Mouse (Mus musculus) intestine, embryonic 14.5 days (tissue): Measurements from ENCODE around the gene Lnx1. TPM values are rescaled to one million over a fixed set of nuclear protein-coding genes. Genes with fewer than 3 reads are reported as not detected.
A peak's percentile ranks its signal among the peaks of the same experiment; 100 is the strongest.

ENCODE experiments used
- ATAC-seq: fragments of 200-750 bp; cut with Nextera tagmentation; replicated peaks from 2 replicates; pipeline ENCODE4 v1.8.0; 2017; ENCODE audit warnings: low read depth, moderate number of reproducible peaks, moderate TSS enrichment, moderate library complexity; ENCODE audit not compliant: low FRiP score, low TSS enrichment
- DNase-seq: peaks from one replicate; pipeline ENCODE4 v3.0.0-alpha.2; 2018; ENCODE audit warnings: low spot score
- H3K27ac ChIP-seq: fragments of 300-500 bp; sonication (generic); 2 replicates; pipeline ENCODE4 v1.5.1; 2014; ENCODE audit warnings: low read depth, mild to moderate bottlenecking, control low read depth
- H3K27me3 ChIP-seq: fragments of 300-500 bp; sonication (generic); replicated peaks from 2 replicates; pipeline ENCODE4 v1.6.1; 2014; ENCODE audit warnings: low read length, control low read depth; ENCODE audit not compliant: control insufficient read depth, insufficient read depth
- H3K36me3 ChIP-seq: fragments of 300-500 bp; sonication (generic); 2 replicates; pipeline ENCODE4 v1.6.1; 2014; ENCODE audit warnings: low read length, control low read depth; ENCODE audit not compliant: control insufficient read depth, insufficient read depth
- H3K4me1 ChIP-seq: fragments of 300-500 bp; sonication (generic); replicated peaks from 2 replicates; pipeline ENCODE4 v1.6.1; 2014; ENCODE audit warnings: low read length, control low read depth, mixed read lengths; ENCODE audit not compliant: control insufficient read depth, insufficient read depth
- H3K4me2 ChIP-seq: fragments of 300-500 bp; sonication (generic); 2 replicates; pipeline ENCODE4 v1.6.1; 2014; ENCODE audit warnings: low read length
- H3K4me3 ChIP-seq: fragments of 300-500 bp; sonication (generic); 2 replicates; pipeline ENCODE4 v1.5.1; 2014; ENCODE audit warnings: low read depth, low read length, control low read depth, mixed read lengths
- H3K9ac ChIP-seq: fragments of 300-500 bp; sonication (generic); 2 replicates; pipeline ENCODE4 v1.6.1; 2014; ENCODE audit warnings: mild to moderate bottlenecking, low read length
- H3K9me3 ChIP-seq: fragments of 300-500 bp; sonication (generic); 2 replicates; pipeline ENCODE4 v1.6.1; 2016; ENCODE audit warnings: low read length, control low read depth; ENCODE audit not compliant: control insufficient read depth
- WGBS: fragments of 180-500 bp; shearing (Covaris S2); extraction: QIAGEN DNeasy Blood & Tissue Kit; methylation state at CpG from one replicate; pipeline ENCODE4 v1.1.7; 2014; 5-methylcytosine and 5-hydroxymethylcytosine counted together
- polyA plus RNA-seq: library from polyadenylated mRNA; unstranded; fragments of >200 nt; fragmentation: Nextera tagmentation; extraction: Ambion mirVana; gene quantifications from 2 replicates; pipeline ENCODE4 v1.2.1, GENCODE M21; 2014

Gene Lnx1
- polyA plus RNA-seq, 1 experiment from 2014 or later: 5.2 TPM

DNA sequence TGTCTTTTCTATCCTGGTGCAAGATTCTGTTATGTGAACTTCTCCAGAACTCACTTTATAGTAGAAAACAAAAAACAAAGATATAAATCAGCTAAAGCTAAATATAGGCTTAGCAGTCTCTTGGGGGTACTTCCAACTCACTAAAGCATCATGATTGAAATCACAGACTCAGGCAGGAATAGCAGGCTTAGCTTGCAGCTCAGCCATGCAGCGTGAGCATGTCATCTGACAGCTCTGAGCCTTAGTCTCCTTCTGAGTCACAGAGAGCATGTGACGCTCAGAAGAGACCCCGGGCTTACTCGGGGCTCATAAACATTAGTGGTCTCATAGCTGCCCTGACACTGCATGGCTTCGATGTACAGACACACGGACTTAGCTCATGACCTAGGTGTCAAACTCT, 100.7 kb downstream of the Lnx1 start:
- Histone ChIP-seq H3K4me1 (no peaks in the 10 kb centered on the region; the same call in 1 of the 2 replicates), H3K9ac (no peak overlapping the region), H3K27me3 (no peaks in the 10 kb centered on the region), H3K4me2 (no peak overlapping the region), H3K36me3 (peaks cover 24% of the 10 kb centered on the region), H3K9me3 (no peaks in the 10 kb centered on the region), H3K4me3 (no peak overlapping the region), H3K27ac (no peak overlapping the region)
- DNase-seq (peak; percentile 38), ATAC-seq (no peak)
- WGBS: 72% methylated on average over 6 of the region's 6 CpGs

GRCm38 (mm10) chr5:74601171-74601570, 101.5 kb downstream of the Lnx1 start:
- Histone ChIP-seq H3K4me2 (no peak overlapping the region), H3K27me3 (no peaks in the 10 kb centered on the region), H3K9ac (no peak overlapping the region), H3K9me3 (no peaks in the 10 kb centered on the region), H3K4me3 (no peak overlapping the region), H3K36me3 (peaks cover 31% of the 10 kb centered on the region), H3K4me1 (no peaks in the 10 kb centered on the region; the same call in 1 of the 2 replicates), H3K27ac (no peak overlapping the region)
- 57% methylated on average over 3 of the region's 3 CpGs for WGBS
- ATAC-seq (no peak), DNase-seq (peak; percentile 42)

DNA sequence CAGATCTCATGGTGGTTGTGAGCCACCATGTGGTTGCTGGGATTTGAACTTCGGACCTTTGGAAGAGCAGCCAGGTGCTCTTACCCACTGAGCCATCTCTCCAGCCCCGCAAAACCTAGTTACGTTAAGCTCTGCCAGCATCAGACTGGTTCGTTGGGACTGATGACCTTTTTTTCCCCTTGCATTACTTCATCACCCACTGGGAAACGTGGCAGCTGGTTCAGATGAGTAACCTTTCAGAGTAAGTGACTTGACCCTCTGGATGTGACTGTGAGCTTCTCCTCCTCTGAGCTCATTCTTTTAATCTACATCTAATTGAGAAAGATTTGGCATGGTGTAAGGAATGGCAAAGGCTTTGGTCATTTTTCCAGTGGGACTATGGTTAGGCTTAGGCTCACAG, 102.7 kb downstream of the Lnx1 start:
- Histone ChIP-seq H3K4me1 (no peaks in the 10 kb centered on the region; the same call in 1 of the 2 replicates), H3K4me2 (no peak overlapping the region), H3K4me3 (no peak overlapping the region), H3K27me3 (no peaks in the 10 kb centered on the region), H3K27ac (no peak overlapping the region), H3K9ac (no peak overlapping the region), H3K36me3 (peaks cover 43% of the 10 kb centered on the region), H3K9me3 (no peaks in the 10 kb centered on the region)
- ATAC-seq: no peak
- DNase-seq: peak; percentile 40
- 74% methylated on average over 5 of the region's 5 CpGs for WGBS

- Histone ChIP-seq H3K4me3 (no peak overlapping the region), H3K4me2 (no peak overlapping the region), H3K4me1 (no peaks in the 10 kb centered on the region), H3K9me3 (no peaks in the 10 kb centered on the region), H3K27ac (no peak overlapping the region), H3K36me3 (peaks cover 94% of the 10 kb centered on the region), H3K9ac (no peak overlapping the region), H3K27me3 (no peaks in the 10 kb centered on the region)
- no peak for DNase-seq
- ATAC-seq: no peak
- 77% methylated on average over 8 of the region's 8 CpGs for WGBS
Measured at GRCm38 (mm10) chr5:74593147-74593546, 109.6 kb downstream of the Lnx1 start.

DNA sequence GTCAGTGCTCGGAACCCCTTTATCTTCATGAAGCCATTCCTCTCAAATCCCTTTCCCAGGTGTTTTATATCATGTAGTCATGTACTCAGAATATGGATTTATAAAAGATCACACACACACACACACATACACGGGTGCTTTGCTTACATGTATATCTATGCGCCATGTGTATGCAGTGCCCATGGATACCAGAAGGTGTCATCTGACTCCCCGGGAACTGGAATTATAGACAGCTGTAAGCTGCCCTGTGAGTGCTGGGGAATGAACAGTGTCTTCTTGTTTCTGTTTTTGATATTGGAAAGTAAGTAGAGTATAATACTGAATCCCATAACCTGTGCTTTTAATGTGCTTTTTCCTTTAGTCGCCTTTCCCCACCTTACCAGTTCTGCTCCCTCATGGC, 111.3 kb downstream of the Lnx1 start:
- WGBS: 88% methylated on average over 5 of the region's 5 CpGs
- H3K36me3 ChIP-seq: peaks cover 96% of the 10 kb centered on the region
- no peaks in the 10 kb centered on the region for H3K4me1 ChIP-seq
- no peak overlapping the region for H3K9ac ChIP-seq
- ATAC-seq: no peak
- no peak overlapping the region for H3K4me3 ChIP-seq
- no peak for DNase-seq
- no peaks in the 10 kb centered on the region for H3K27me3 ChIP-seq
- H3K27ac ChIP-seq: no peak overlapping the region
- no peaks in the 10 kb centered on the region for H3K9me3 ChIP-seq
- H3K4me2 ChIP-seq: no peak overlapping the region

DNA sequence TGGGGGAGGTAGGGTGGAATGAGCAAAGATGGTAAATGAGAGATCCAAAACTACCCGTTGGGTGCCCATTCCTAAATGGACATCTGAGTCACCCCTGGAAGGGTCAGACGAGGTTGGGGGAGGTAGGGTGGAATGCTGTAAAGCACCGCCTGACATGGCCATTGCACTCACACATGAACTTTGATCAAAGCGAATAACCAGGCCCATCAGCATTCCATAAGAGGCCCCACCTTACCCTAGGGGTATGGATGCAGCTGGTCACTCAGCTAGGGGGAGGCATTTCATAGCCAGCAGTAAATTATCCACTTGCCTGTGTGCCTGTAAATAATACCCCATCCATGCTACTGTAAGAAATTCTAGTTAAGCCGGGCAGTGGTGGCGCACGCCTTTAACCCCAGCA, 113.6 kb downstream of the Lnx1 start:
- ATAC-seq: no peak
- H3K4me2 ChIP-seq: no peak overlapping the region
- no peak overlapping the region for H3K27ac ChIP-seq
- H3K9ac ChIP-seq: no peak overlapping the region
- no peak overlapping the region for H3K4me3 ChIP-seq
- no peaks in the 10 kb centered on the region for H3K4me1 ChIP-seq
- H3K36me3 ChIP-seq: peaks cover 83% of the 10 kb centered on the region
- WGBS: 83% methylated on average over 7 of the region's 7 CpGs
- no peaks in the 10 kb centered on the region for H3K9me3 ChIP-seq
- no peak for DNase-seq
- no peaks in the 10 kb centered on the region for H3K27me3 ChIP-seq

GRCm38 (mm10) chr5:74571767-74572166, 130.9 kb downstream of the Lnx1 start:
- no peaks in the 10 kb centered on the region for H3K9me3 ChIP-seq
- 86% methylated on average over 6 of the region's 6 CpGs for whole genome bisulfite sequencing
- no peak overlapping the region for H3K9ac ChIP-seq
- no peak overlapping the region for H3K4me2 ChIP-seq
- no peak for ATAC-seq
- H3K27ac ChIP-seq: no peak overlapping the region
- no peaks in the 10 kb centered on the region for H3K27me3 ChIP-seq
- DNase-seq: no peak
- peaks cover 56% of the 10 kb centered on the region for H3K36me3 ChIP-seq
- no peaks in the 10 kb centered on the region for H3K4me1 ChIP-seq
- H3K4me3 ChIP-seq: no peak overlapping the region

- H3K36me3 ChIP-seq: peaks cover 81% of the 10 kb centered on the region
- H3K4me3 ChIP-seq: no peak overlapping the region
- no peak overlapping the region for H3K27ac ChIP-seq
- H3K9ac ChIP-seq: no peak overlapping the region
- H3K4me2 ChIP-seq: no peak overlapping the region
- ATAC-seq: no peak
- no peaks in the 10 kb centered on the region for H3K27me3 ChIP-seq
- no peaks in the 10 kb centered on the region for H3K4me1 ChIP-seq
- 84% methylated on average over 1 of the region's 1 CpGs for WGBS
- no peaks in the 10 kb centered on the region for H3K9me3 ChIP-seq
- no peak for DNase-seq
Measured at GRCm38 (mm10) chr5:74561151-74561550, 141.6 kb downstream of the Lnx1 start.

DNA sequence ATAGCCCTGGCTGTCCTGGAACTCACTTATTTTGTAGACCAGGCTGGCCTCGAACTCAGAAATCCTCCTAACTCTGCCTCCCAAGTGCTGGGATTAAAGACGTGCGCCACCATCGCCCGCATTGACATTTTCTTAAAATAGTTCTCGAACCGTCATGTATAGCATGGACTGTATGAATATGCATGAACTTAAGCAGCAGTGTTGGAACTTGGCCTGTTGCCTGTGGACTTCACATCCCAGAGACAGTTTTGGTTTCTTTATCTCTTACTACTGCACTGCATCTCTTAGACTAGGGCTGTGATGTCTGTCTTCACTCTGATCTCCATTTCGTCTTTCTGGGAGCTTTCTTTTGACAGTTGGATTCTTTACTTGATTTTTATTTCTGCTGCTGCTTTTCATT, 153.1 kb downstream of the Lnx1 start:
- DNase-seq: no peak
- Histone ChIP-seq H3K4me2 (no peak overlapping the region), H3K4me1 (no peaks in the 10 kb centered on the region), H3K36me3 (peaks cover 75% of the 10 kb centered on the region), H3K9me3 (no peaks in the 10 kb centered on the region), H3K27ac (no peak overlapping the region), H3K27me3 (no peaks in the 10 kb centered on the region), H3K4me3 (no peak overlapping the region), H3K9ac (no peak overlapping the region)
- WGBS: 92% methylated on average over 8 of the region's 8 CpGs
- no peak for ATAC-seq
